Mouse (Mus musculus) ES-Bruce4 (cell line): ENCODE measurements around the gene Bahcc1.

Experiments used
- CTCF ChIP-seq: IDR thresholded peaks from one replicate; pipeline ENCODE4 v1.8.1; 2011; ENCODE audit warnings: low read depth, low read length
- EP300 ChIP-seq: IDR thresholded peaks from 2 replicates; pipeline ENCODE4 v1.6.1; 2011; ENCODE audit warnings: low read depth, low read length; ENCODE audit not compliant: insufficient read depth
- POLR2A ChIP-seq: IDR thresholded peaks from one replicate; pipeline ENCODE4 v1.8.1; 2011; ENCODE audit warnings: low read length; ENCODE audit not compliant: insufficient read depth

- TF ChIP-seq CTCF (no peak), EP300 (no peak), POLR2A (no peak)
Measured at GRCm38 (mm10) chr11:120304350-120304694, 71.6 kb downstream of the Bahcc1 start.
